Mouse (Mus musculus) kidney, postnatal 0 days (tissue): ENCODE measurements around the gene Ddx27. TPM values are rescaled to one million over a fixed set of nuclear protein-coding genes. Genes with fewer than 3 reads are reported as not detected.
"Not testable (repeated sequence)": the region's sequence is repeated elsewhere in the genome, so short reads cannot be mapped to it uniquely, and the experiment has no call there.

Source experiments
- ATAC-seq: fragments of 200-750 bp; cut with Nextera tagmentation; replicated peaks from 2 replicates; pipeline ENCODE4 v1.8.0; 2017; ENCODE audit warnings: low read depth, moderate number of reproducible peaks, moderate TSS enrichment, moderate library complexity; ENCODE audit not compliant: low FRiP score
- DNase-seq: peaks from one replicate; pipeline ENCODE4 v3.0.0-alpha.2; 2016; ENCODE audit warnings: low spot score
- H3K27ac ChIP-seq: fragments of 300-500 bp; sonication (generic); 2 replicates; pipeline ENCODE4 v1.5.1; 2014; ENCODE audit warnings: mild to moderate bottlenecking
- H3K27me3 ChIP-seq: fragments of 300-500 bp; sonication (generic); 2 replicates; pipeline ENCODE4 v1.6.1; 2014; ENCODE audit warnings: low read length, mixed read lengths; ENCODE audit not compliant: insufficient read depth
- H3K36me3 ChIP-seq: fragments of 300-500 bp; sonication (generic); 2 replicates; pipeline ENCODE4 v1.6.1; 2014; ENCODE audit warnings: low read length, mixed read lengths; ENCODE audit not compliant: insufficient read depth
- H3K4me1 ChIP-seq: fragments of 300-500 bp; sonication (generic); replicated peaks from 2 replicates; pipeline ENCODE4 v1.6.1; 2014; ENCODE audit warnings: antibody characterized with exemption, low read length, mixed read lengths; ENCODE audit not compliant: insufficient read depth
- H3K4me2 ChIP-seq: fragments of 300-500 bp; sonication (generic); 2 replicates; pipeline ENCODE4 v1.6.1; 2014; ENCODE audit warnings: mild to moderate bottlenecking, low read length, moderate library complexity, mixed read lengths
- H3K4me3 ChIP-seq: fragments of 300-500 bp; sonication (generic); replicated peaks from 2 replicates; pipeline ENCODE4 v1.5.1; 2014; ENCODE audit warnings: low read depth, low read length
- H3K9ac ChIP-seq: fragments of 300-500 bp; sonication (generic); 2 replicates; pipeline ENCODE4 v1.6.1; 2014; ENCODE audit warnings: low read depth, low read length
- H3K9me3 ChIP-seq: fragments of 300-500 bp; sonication (generic); replicated peaks from 2 replicates; pipeline ENCODE4 v1.6.1; 2016; ENCODE audit warnings: low read length, inconsistent platforms, mixed read lengths
- CTCF ChIP-seq: IDR thresholded peaks from 2 replicates; pipeline ENCODE4 v1.5.1; 2016; ENCODE audit warnings: antibody characterized with exemption, low read depth, mild to moderate bottlenecking, moderate library complexity
- WGBS: fragments of 180-500 bp; shearing (Covaris S2); extraction: QIAGEN DNeasy Blood & Tissue Kit; methylation state at CpG from one replicate; pipeline ENCODE4 v1.1.7; 2014; 5-methylcytosine and 5-hydroxymethylcytosine counted together
- polyA plus RNA-seq: library from polyadenylated mRNA; unstranded; fragments of >200 nt; fragmentation: Nextera tagmentation; extraction: Ambion mirVana; gene quantifications from 2 replicates; pipeline ENCODE4 v1.2.1, GENCODE M21; 2015

The Ddx27 gene
- polyA plus RNA-seq, 1 experiment from 2014 or later, result 33.3 TPM

DNA sequence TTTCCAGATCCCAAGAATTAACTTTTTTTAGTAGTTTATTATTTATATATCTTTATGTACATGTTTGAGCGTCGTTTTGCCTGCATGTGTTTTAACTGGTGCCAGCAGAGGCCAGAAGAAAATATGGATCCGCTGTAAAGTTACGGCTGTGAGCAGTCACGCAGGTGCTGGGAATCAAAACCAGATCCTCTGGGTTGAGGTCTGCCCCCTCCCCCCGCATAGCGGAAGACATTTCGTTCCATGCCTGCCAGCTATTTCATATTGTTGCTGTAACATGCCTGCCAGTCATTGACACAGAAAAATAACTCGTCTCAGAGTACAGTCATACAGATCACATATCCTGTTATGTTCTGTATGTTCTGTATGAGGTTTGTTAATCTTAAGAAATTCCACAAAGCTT is 13.5 kb upstream of the Ddx27 start:
- no peak for TF ChIP-seq CTCF
- H3K4me2 ChIP-seq, result no peak overlapping the region
- H3K4me1 ChIP-seq, result no peaks in the 10 kb centered on the region
- no peaks in the 10 kb centered on the region for H3K36me3 ChIP-seq
- H3K27ac ChIP-seq, result no peak overlapping the region
- no peak for DNase-seq
- H3K9ac ChIP-seq, result no peak overlapping the region
- 74% methylated on average over 9 of the region's 9 CpGs for WGBS
- H3K27me3 ChIP-seq, result no peaks in the 10 kb centered on the region
- H3K9me3 ChIP-seq, result no peaks in the 10 kb centered on the region
- H3K4me3 ChIP-seq, result no peak overlapping the region
- ATAC-seq, result no peak

DNA sequence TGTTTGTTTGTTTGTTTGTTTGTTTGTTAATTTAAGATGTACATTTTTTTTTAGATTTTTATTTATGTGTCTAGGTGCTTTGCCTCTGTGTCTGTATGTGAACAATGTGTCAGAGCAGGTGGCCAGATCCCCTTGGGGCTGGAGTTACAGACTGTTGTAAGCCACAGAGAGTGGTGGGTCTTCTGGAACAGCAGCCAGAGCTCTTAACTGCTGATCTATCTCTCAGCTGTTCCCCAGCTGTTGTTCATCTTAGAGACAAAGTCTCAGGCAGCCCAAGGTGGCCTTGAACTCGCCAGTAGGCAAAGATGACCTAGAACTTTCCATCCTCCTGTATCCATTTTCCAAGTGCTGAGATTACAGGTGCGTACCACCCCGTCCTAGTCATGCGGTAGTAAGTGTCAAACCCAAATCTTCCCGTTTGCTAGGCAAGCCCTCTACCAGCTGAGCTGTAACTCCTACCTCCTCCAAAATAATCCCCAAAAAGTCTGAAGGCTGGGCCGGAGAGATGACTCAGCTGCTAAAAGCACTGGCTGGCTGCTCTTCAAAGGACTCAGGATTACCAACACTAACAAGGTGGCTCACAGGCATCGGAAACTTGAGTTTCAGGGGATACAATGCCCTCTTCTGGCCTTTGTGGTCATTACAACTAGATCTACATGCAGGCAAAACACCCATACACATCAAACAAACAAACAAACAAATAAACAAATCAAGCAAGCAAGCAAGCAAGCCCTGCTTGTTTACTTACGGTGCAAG is 10.7 kb upstream of the Ddx27 start:
- no peak overlapping the region for H3K27ac ChIP-seq
- WGBS, result 44% methylated on average over 8 of the region's 8 CpGs
- no peaks in the 10 kb centered on the region for H3K36me3 ChIP-seq
- peak; percentile 84 for TF ChIP-seq CTCF
- H3K9me3 ChIP-seq, result no peaks in the 10 kb centered on the region
- no peak overlapping the region for H3K4me3 ChIP-seq
- DNase-seq (peak; percentile 86), ATAC-seq (no peak; the same call in 1 of the 2 replicates)
- no peaks in the 10 kb centered on the region for H3K4me1 ChIP-seq
- no peaks in the 10 kb centered on the region for H3K27me3 ChIP-seq
- H3K9ac ChIP-seq, result no peak overlapping the region
- no peak overlapping the region for H3K4me2 ChIP-seq

DNA sequence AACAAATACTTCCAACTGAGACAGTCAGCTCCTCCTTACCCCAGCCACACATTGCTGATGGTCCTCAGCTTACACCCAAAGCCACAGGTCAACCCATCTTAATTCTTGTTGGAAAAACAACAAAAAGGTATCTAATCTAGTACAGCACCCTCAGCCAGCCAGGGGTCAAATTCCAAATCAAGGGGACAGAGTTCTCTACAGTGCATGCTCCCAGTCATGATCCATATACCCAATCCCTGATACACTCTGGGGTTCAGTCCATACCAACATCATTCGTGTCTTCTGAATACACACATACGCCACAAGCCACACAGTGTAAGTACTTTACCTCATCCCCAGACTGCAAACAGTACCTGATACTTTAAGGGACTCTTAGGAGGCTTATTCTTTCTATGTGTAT is 8.6 kb upstream of the Ddx27 start:
- DNase-seq (no peak), ATAC-seq (no peak)
- Histone ChIP-seq H3K36me3 (no peaks in the 10 kb centered on the region), H3K9ac (no peak overlapping the region), H3K9me3 (no peaks in the 10 kb centered on the region), H3K27me3 (no peaks in the 10 kb centered on the region), H3K27ac (no peak overlapping the region), H3K4me2 (no peak overlapping the region), H3K4me1 (no peaks in the 10 kb centered on the region), H3K4me3 (no peak overlapping the region)
- no peak for TF ChIP-seq CTCF
- WGBS, result 94% methylated on average over 2 of the region's 2 CpGs

DNA sequence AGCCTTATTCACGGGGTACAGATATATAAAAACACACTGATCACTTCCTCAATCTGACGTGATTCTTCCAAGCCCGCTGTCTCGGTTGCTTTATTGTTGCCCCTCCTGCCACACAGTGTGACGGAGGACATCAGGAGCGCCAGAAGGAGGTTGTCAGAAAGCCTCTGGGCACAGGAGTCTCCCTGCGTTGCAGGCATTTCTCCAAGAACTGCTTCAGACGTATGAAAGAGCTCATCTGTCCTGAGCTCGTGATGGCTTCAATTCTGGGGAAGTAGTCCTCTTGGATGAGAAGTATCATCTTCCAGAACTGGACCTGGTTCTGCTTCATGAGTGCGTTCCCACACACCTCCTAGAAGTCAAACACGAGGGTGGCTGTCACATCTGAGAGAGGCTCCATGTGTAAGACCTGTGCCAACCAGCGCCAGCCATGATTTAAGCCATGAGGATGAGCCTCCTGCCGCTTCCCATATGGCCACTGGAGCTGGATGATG is 7.9 kb upstream of the Ddx27 start:
- no peak for DNase-seq
- no peak overlapping the region for H3K4me2 ChIP-seq
- no peaks in the 10 kb centered on the region for H3K27me3 ChIP-seq
- no peaks in the 10 kb centered on the region for H3K4me1 ChIP-seq
- WGBS, result 72% methylated on average over 13 of the region's 13 CpGs
- H3K9me3 ChIP-seq, result no peaks in the 10 kb centered on the region
- no peak for TF ChIP-seq CTCF
- no peak overlapping the region for H3K4me3 ChIP-seq
- no peak overlapping the region for H3K9ac ChIP-seq
- no peak overlapping the region for H3K27ac ChIP-seq
- no peaks in the 10 kb centered on the region for H3K36me3 ChIP-seq
- ATAC-seq, result no peak

DNA sequence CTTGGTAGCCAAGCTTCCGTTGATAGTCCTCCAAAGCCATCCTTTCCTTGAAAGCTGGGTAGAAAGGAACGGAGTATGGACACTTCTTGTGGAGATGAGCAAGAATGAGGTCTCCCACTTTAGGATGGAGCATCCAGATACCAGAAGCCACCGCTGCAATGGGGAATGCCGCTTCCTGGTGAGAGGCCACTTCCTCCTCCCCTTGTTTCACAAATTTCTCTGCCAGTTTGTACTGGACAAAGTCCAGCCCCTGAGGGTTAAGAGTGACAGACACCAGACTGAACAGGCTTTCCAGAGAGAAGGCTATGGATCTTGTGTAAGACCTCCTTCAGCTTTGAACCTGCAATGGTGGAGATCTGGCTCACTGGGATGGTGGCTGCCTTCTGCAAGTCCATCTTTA is 7.4 kb upstream of the Ddx27 start:
- 74% methylated on average over 4 of the region's 4 CpGs for WGBS
- not testable (repeated sequence) for H3K4me1 ChIP-seq, H3K4me3 ChIP-seq, H3K36me3 ChIP-seq, DNase-seq, ATAC-seq, H3K27me3 ChIP-seq, H3K4me2 ChIP-seq, H3K9ac ChIP-seq, H3K9me3 ChIP-seq, H3K27ac ChIP-seq

DNA sequence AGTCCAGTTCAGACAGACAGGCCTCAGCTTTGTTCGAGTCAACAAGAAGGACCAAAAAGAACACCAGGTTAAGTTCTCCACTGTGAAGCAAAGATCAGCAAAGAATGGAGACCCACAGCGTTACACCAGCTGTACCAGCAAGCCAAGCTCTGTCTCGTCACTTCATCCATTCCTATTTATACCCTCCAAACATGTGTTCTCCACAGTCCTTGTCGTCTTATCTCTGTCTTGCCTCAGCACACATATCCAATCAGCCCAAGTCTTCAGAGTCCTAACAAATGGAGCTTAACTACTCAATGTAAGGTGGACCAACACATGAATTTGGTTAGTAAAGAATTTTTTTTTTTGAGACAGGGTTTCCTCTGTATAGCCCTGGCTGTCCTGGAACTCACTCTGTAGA is 5.5 kb upstream of the Ddx27 start:
- 73% methylated on average over 4 of the region's 4 CpGs for WGBS
- H3K4me1 ChIP-seq, result no peaks in the 10 kb centered on the region

GRCm38 (mm10) chr2:167010546-167010945 is 4.4 kb upstream of the Ddx27 start:
- H3K27ac ChIP-seq, result no peak overlapping the region
- H3K9ac ChIP-seq, result no peak overlapping the region
- no peaks in the 10 kb centered on the region for H3K4me1 ChIP-seq
- no peak for ATAC-seq
- H3K36me3 ChIP-seq, result no peaks in the 10 kb centered on the region
- no peak for DNase-seq
- no peaks in the 10 kb centered on the region for H3K9me3 ChIP-seq
- H3K4me3 ChIP-seq, result no peak overlapping the region
- WGBS, result 88% methylated on average over 3 of the region's 3 CpGs
- no peak for TF ChIP-seq CTCF
- H3K27me3 ChIP-seq, result no peaks in the 10 kb centered on the region
- H3K4me2 ChIP-seq, result no peak overlapping the region

More for the DNA sequence above, 5.5 kb upstream of the Ddx27 start:
- Histone ChIP-seq H3K36me3 (no peaks in the 10 kb centered on the region), H3K27ac (no peak overlapping the region), H3K9ac (no peak overlapping the region), H3K4me2 (no peak overlapping the region), H3K9me3 (no peaks in the 10 kb centered on the region), H3K27me3 (no peaks in the 10 kb centered on the region), H3K4me3 (no peak overlapping the region)
- ATAC-seq (no peak), DNase-seq (no peak)
- no peak for TF ChIP-seq CTCF
